Mouse (Mus musculus) hindbrain, embryonic 13.5 days (tissue): ENCODE data around the gene Itpr1. TPM values are rescaled to one million over a fixed set of nuclear protein-coding genes. Genes with fewer than 3 reads are reported as not detected.

Experiments
- ATAC-seq: fragments of 200-750 bp; cut with Nextera tagmentation; 2 replicates; pipeline ENCODE4 v1.8.0; 2017; ENCODE audit warnings: moderate TSS enrichment; ENCODE audit not compliant: low FRiP score
- H3K27ac ChIP-seq: fragments of 300-500 bp; sonication (generic); 2 replicates; pipeline ENCODE4 v1.5.1; 2015; ENCODE audit warnings: inconsistent platforms, mild to moderate bottlenecking, moderate library complexity
- H3K27me3 ChIP-seq: fragments of 300-500 bp; sonication (generic); 2 replicates; pipeline ENCODE4 v1.6.1; 2015; ENCODE audit warnings: mild to moderate bottlenecking, inconsistent platforms
- H3K36me3 ChIP-seq: fragments of 300-500 bp; sonication (generic); 2 replicates; pipeline ENCODE4 v1.6.1; 2015; ENCODE audit warnings: mild to moderate bottlenecking, inconsistent platforms
- H3K4me1 ChIP-seq: fragments of 300-500 bp; sonication (generic); replicated peaks from 2 replicates; pipeline ENCODE4 v1.6.1; 2015; ENCODE audit warnings: inconsistent platforms
- H3K4me2 ChIP-seq: fragments of 300-500 bp; sonication (generic); 2 replicates; pipeline ENCODE4 v1.6.1; 2015; ENCODE audit warnings: inconsistent platforms, mild to moderate bottlenecking, moderate library complexity
- H3K4me3 ChIP-seq: fragments of 300-500 bp; sonication (generic); 2 replicates; pipeline ENCODE4 v1.5.1; 2015; ENCODE audit warnings: mild to moderate bottlenecking, inconsistent platforms
- H3K9ac ChIP-seq: fragments of 300-500 bp; sonication (generic); 2 replicates; pipeline ENCODE4 v1.6.1; 2015; ENCODE audit warnings: mild to moderate bottlenecking, inconsistent platforms
- H3K9me3 ChIP-seq: fragments of 300-500 bp; sonication (generic); 2 replicates; pipeline ENCODE4 v1.6.1; 2016; ENCODE audit warnings: inconsistent platforms
- WGBS: fragments of 180-500 bp; shearing (Covaris S2); methylation state at CpG from one replicate; pipeline ENCODE4 v1.1.7; 2015; 5-methylcytosine and 5-hydroxymethylcytosine counted together
- polyA plus RNA-seq: library from polyadenylated mRNA; unstranded; fragments of >200 nt; fragmentation: Nextera tagmentation; extraction: Ambion mirVana; gene quantifications from 2 replicates; pipeline ENCODE4 v1.2.1, GENCODE M21; 2015

Gene Itpr1
- polyA plus RNA-seq, 1 experiment from 2014 or later: 6.1 TPM

- H3K9me3 ChIP-seq: no peaks in the 10 kb centered on the region
- no peak overlapping the region for H3K4me3 ChIP-seq
- H3K4me2 ChIP-seq: no peak overlapping the region
- peaks cover 8% of the 10 kb centered on the region; the same call in 1 of the 2 replicates for H3K27me3 ChIP-seq
- ATAC-seq: no peak
- 93% methylated on average over 8 of the region's 8 CpGs for WGBS
- no peak overlapping the region for H3K9ac ChIP-seq
- H3K27ac ChIP-seq: no peak overlapping the region
- peaks cover 15% of the 10 kb centered on the region for H3K4me1 ChIP-seq
- no peaks in the 10 kb centered on the region for H3K36me3 ChIP-seq
Measured at GRCm38 (mm10) chr6:108216832-108217231, 3.9 kb downstream of the Itpr1 start.

GRCm38 (mm10) chr6:108217987-108218386 is 5.1 kb downstream of the Itpr1 start:
- Histone ChIP-seq H3K27me3 (0 out of 2 replicates have a peak, but pooled peaks cover 6% of the 10 kb centered on the region), H3K36me3 (no peaks in the 10 kb centered on the region), H3K27ac (no peak overlapping the region), H3K9ac (no peak overlapping the region), H3K4me3 (no peak overlapping the region), H3K4me1 (peaks cover 12% of the 10 kb centered on the region), H3K9me3 (no peaks in the 10 kb centered on the region), H3K4me2 (no peak overlapping the region)
- 93% methylated on average over 3 of the region's 3 CpGs for WGBS
- no peak for ATAC-seq

GRCm38 (mm10) chr6:108222435-108222834 is 9.5 kb downstream of the Itpr1 start:
- Histone ChIP-seq H3K4me2 (no peak overlapping the region), H3K27ac (no peak overlapping the region), H3K36me3 (no peaks in the 10 kb centered on the region), H3K4me3 (no peak overlapping the region), H3K9ac (no peak overlapping the region), H3K27me3 (no peaks in the 10 kb centered on the region), H3K4me1 (peaks cover 5% of the 10 kb centered on the region; the same call in 1 of the 2 replicates), H3K9me3 (no peaks in the 10 kb centered on the region)
- no peak for ATAC-seq
- WGBS: 64% methylated on average over 5 of the region's 5 CpGs

GRCm38 (mm10) chr6:108222875-108223274 is 10.0 kb downstream of the Itpr1 start:
- Histone ChIP-seq H3K36me3 (no peaks in the 10 kb centered on the region), H3K9ac (no peak overlapping the region), H3K27me3 (no peaks in the 10 kb centered on the region), H3K9me3 (no peaks in the 10 kb centered on the region), H3K4me1 (peaks cover 5% of the 10 kb centered on the region; the same call in 1 of the 2 replicates), H3K27ac (no peak overlapping the region), H3K4me3 (no peak overlapping the region), H3K4me2 (no peak overlapping the region)
- ATAC-seq: no peak
- 95% methylated on average over 5 of the region's 5 CpGs for WGBS

- H3K9ac ChIP-seq: no peak overlapping the region
- WGBS: 96% methylated on average over 4 of the region's 4 CpGs
- H3K27ac ChIP-seq: no peak overlapping the region
- no peaks in the 10 kb centered on the region for H3K36me3 ChIP-seq
- peaks cover 5% of the 10 kb centered on the region; the same call in 1 of the 2 replicates for H3K4me1 ChIP-seq
- no peaks in the 10 kb centered on the region for H3K27me3 ChIP-seq
- no peak overlapping the region for H3K4me3 ChIP-seq
- ATAC-seq: no peak
- H3K4me2 ChIP-seq: no peak overlapping the region
- H3K9me3 ChIP-seq: no peaks in the 10 kb centered on the region
Measured at GRCm38 (mm10) chr6:108224361-108224760, 11.5 kb downstream of the Itpr1 start.

GRCm38 (mm10) chr6:108225027-108225426 is 12.1 kb downstream of the Itpr1 start:
- Histone ChIP-seq H3K27me3 (no peaks in the 10 kb centered on the region), H3K9me3 (no peaks in the 10 kb centered on the region)
- 96% methylated on average over 2 of the region's 2 CpGs for WGBS

GRCm38 (mm10) chr6:108226230-108226629 is 13.3 kb downstream of the Itpr1 start:
- H3K36me3 ChIP-seq: no peaks in the 10 kb centered on the region
- no peak overlapping the region for H3K27ac ChIP-seq
- no peaks in the 10 kb centered on the region for H3K9me3 ChIP-seq
- 74% methylated on average over 7 of the region's 7 CpGs for WGBS
- H3K4me3 ChIP-seq: no peak overlapping the region
- H3K27me3 ChIP-seq: no peaks in the 10 kb centered on the region
- ATAC-seq: no peak
- H3K9ac ChIP-seq: no peak overlapping the region
- H3K4me2 ChIP-seq: no peak overlapping the region
- peaks cover 5% of the 10 kb centered on the region; the same call in 1 of the 2 replicates for H3K4me1 ChIP-seq

More at GRCm38 (mm10) chr6:108225027-108225426, 12.1 kb downstream of the Itpr1 start:
- H3K36me3 ChIP-seq: no peaks in the 10 kb centered on the region
- no peak overlapping the region for H3K4me3 ChIP-seq
- peaks cover 5% of the 10 kb centered on the region; the same call in 1 of the 2 replicates for H3K4me1 ChIP-seq
- no peak overlapping the region for H3K9ac ChIP-seq
- ATAC-seq: no peak
- no peak overlapping the region for H3K4me2 ChIP-seq
- no peak overlapping the region for H3K27ac ChIP-seq

- no peak overlapping the region for H3K4me3 ChIP-seq
- no peak overlapping the region for H3K27ac ChIP-seq
- WGBS: 92% methylated on average over 6 of the region's 6 CpGs
- peaks cover 5% of the 10 kb centered on the region; the same call in 1 of the 2 replicates for H3K4me1 ChIP-seq
- H3K4me2 ChIP-seq: no peak overlapping the region
- no peak overlapping the region for H3K9ac ChIP-seq
- ATAC-seq: no peak
- no peaks in the 10 kb centered on the region for H3K27me3 ChIP-seq
- H3K36me3 ChIP-seq: no peaks in the 10 kb centered on the region
- no peaks in the 10 kb centered on the region for H3K9me3 ChIP-seq
Measured at GRCm38 (mm10) chr6:108227461-108227860, 14.6 kb downstream of the Itpr1 start.

GRCm38 (mm10) chr6:108228048-108228447 is 15.2 kb downstream of the Itpr1 start:
- 76% methylated on average over 6 of the region's 6 CpGs for WGBS

GRCm38 (mm10) chr6:108228601-108229000 is 15.7 kb downstream of the Itpr1 start:
- Histone ChIP-seq H3K4me1 (peaks cover 12% of the 10 kb centered on the region), H3K27me3 (no peaks in the 10 kb centered on the region), H3K9ac (no peak overlapping the region), H3K36me3 (no peaks in the 10 kb centered on the region), H3K4me2 (no peak overlapping the region), H3K27ac (no peak overlapping the region), H3K4me3 (no peak overlapping the region), H3K9me3 (no peaks in the 10 kb centered on the region)
- 19% methylated on average over 2 of the region's 2 CpGs for WGBS
- ATAC-seq: no peak

More at GRCm38 (mm10) chr6:108228048-108228447, 15.2 kb downstream of the Itpr1 start:
- H3K27ac ChIP-seq: no peak overlapping the region
- H3K9ac ChIP-seq: no peak overlapping the region
- H3K9me3 ChIP-seq: no peaks in the 10 kb centered on the region
- peaks cover 6% of the 10 kb centered on the region for H3K4me1 ChIP-seq
- H3K4me3 ChIP-seq: no peak overlapping the region
- H3K36me3 ChIP-seq: no peaks in the 10 kb centered on the region
- ATAC-seq: no peak
- no peaks in the 10 kb centered on the region for H3K27me3 ChIP-seq
- no peak overlapping the region for H3K4me2 ChIP-seq

GRCm38 (mm10) chr6:108230608-108231007 is 17.7 kb downstream of the Itpr1 start:
- no peak overlapping the region for H3K9ac ChIP-seq
- H3K4me2 ChIP-seq: no peak overlapping the region
- WGBS: 89% methylated on average over 3 of the region's 3 CpGs
- H3K27ac ChIP-seq: no peak overlapping the region
- no peak overlapping the region for H3K4me3 ChIP-seq
- H3K4me1 ChIP-seq: peaks cover 19% of the 10 kb centered on the region
- H3K36me3 ChIP-seq: no peaks in the 10 kb centered on the region
- no peaks in the 10 kb centered on the region for H3K9me3 ChIP-seq
- ATAC-seq: no peak
- H3K27me3 ChIP-seq: no peaks in the 10 kb centered on the region

- Histone ChIP-seq H3K4me2 (no peak overlapping the region), H3K4me3 (no peak overlapping the region), H3K36me3 (no peaks in the 10 kb centered on the region), H3K9ac (no peak overlapping the region), H3K27me3 (no peaks in the 10 kb centered on the region), H3K4me1 (peaks cover 29% of the 10 kb centered on the region), H3K9me3 (no peaks in the 10 kb centered on the region), H3K27ac (no peak overlapping the region)
- ATAC-seq: no peak
- WGBS: 84% methylated on average over 11 of the region's 11 CpGs
Measured at GRCm38 (mm10) chr6:108231892-108232710, 19.2 kb downstream of the Itpr1 start.

- 71% methylated on average over 6 of the region's 6 CpGs for WGBS
- Histone ChIP-seq H3K9me3 (no peaks in the 10 kb centered on the region), H3K4me3 (no peak overlapping the region), H3K4me2 (no peak overlapping the region), H3K36me3 (no peaks in the 10 kb centered on the region), H3K27ac (no peak overlapping the region), H3K4me1 (peaks cover 34% of the 10 kb centered on the region), H3K9ac (no peak overlapping the region), H3K27me3 (no peaks in the 10 kb centered on the region)
- ATAC-seq: no peak
Measured at GRCm38 (mm10) chr6:108233070-108233469, 20.2 kb downstream of the Itpr1 start.
